Mouse (Mus musculus) adrenal gland, adult 8-10 months (tissue): Measurements from ENCODE around the gene Ppp1r26. TPM values are rescaled to one million over a fixed set of nuclear protein-coding genes. Genes with fewer than 3 reads are reported as not detected.
"Not testable (repeated sequence)": the region's sequence is repeated elsewhere in the genome, so short reads cannot be mapped to it uniquely, and the experiment has no call there.

Experiments used
- DNase-seq: peaks from one replicate; pipeline ENCODE4 v3.0.0; 2022
- total RNA-seq, 4 experiments: library from RNA; stranded (reverse); gene quantifications; 2 replicates each; pipeline ENCODE4 v1.2.4; 2022

The Ppp1r26 gene
- total RNA-seq, 4 experiments from 2014 or later: 6.2 to 14.0 (median 10.4) TPM

DNA sequence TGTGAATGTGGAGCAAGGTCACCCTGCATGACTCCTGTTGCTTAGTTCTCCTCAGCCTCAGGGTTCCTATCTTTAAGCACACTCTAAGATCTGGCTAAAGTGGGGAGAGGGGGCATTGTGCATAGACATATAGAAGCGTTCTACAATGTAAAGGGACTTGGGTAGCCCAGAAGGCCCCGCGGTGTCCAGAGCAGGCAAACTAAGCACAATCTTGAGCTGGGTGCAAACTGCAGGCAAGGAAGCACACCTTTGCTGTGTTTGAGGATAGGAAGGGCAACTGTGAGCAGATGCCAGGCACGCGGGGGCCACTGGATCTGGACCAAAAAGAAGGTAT lies 452 bp upstream of the Ppp1r26 start:
- no peak for DNase-seq

DNA sequence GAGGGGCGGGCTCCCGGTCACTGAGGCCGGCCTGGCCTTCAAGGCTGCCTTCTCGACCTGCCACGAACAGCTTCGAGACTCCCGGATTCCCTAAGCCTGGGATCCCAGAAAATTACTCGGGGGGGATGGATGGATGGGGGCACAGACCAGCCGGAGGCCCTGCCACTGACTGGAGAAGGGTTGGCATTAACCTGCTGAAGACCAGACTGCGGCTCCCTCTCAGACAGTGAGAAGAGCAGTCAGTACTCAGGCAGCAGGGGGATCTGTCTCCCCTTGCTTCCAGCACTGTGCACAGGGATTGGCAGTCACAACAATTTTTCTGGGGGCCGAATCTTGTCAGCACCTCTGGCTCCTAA lies 693 bp downstream of the Ppp1r26 start:
- DNase-seq: no peak

DNA sequence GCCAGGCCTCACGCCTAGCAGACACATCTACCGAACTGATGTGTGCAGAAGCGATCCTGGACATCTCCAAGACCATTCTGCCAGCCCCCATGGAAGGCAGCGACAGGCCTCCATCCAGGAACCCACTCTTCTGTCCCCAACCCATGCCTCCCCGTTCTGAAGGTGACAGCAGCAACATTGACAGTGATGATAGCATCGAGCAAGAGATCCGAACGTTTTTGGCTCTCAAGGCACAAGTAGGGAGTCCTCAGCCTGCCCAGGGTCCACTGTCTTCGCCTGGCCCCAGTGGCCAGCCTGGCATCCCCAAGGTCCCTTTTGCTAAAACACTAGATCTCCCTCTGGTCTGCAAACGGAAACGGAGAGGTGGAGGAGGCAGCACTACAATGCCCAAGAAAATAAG lies 5.1 kb downstream of the Ppp1r26 start:
- no peak for DNase-seq

DNA sequence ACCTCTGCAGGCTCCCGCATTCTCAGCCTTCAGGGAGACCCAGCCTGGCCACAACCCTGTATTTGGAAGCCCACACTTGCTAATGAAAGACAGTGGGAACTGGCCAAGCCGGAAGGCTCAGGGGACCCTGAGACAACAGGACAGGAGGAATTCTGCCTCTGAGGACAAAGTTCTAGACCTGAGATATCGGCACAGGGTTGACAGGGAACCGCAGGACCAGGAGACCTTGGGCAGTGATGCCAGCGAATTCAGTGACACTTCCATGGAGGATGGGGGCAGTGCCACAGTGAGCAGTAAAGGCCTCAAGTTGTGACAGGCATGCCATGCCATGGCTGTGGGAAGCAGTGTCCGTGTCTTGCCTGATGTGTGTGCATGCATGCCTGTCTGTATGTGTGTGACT lies 6.9 kb downstream of the Ppp1r26 start:
- no peak for DNase-seq

DNA sequence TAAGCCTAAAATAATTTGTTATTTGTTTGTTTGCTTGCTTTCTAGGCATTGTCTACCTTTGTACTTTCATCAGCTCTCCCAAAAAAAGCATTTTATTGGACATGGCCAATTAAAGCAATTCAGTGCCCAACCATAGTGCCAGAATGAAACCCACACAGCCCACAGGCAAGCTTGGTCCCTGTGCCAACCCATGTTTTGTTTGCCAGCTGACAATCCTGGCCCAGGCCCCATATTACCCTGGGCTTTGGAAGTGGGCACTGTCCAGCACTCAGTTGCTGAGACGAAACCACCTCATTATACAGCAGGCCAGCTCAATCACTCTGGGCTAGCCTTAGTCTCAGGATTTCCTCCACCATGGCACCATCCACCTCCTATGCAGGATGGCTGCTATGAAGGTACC lies 10.0 kb downstream of the Ppp1r26 start:
- DNase-seq: no peak

DNA sequence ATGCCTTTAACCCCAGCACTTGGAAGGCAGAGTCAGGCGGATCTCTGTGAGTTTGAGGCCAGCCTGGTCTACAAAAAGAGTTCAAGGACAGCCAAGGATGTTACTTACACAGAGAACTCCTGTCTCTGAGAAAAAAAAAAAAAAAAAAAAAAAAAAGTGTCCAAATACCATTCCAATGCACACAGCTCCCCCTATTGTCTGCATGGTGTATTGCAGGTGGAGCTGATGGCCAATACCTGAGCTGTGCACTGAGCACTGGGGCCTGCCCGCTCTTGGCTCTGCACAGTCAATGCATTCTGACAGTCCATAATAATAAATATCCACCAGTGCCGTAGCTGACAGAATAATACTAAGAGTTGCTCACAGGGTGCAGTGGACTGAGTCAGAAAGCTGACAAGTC lies 17.3 kb downstream of the Ppp1r26 start:
- DNase-seq: no peak

DNA sequence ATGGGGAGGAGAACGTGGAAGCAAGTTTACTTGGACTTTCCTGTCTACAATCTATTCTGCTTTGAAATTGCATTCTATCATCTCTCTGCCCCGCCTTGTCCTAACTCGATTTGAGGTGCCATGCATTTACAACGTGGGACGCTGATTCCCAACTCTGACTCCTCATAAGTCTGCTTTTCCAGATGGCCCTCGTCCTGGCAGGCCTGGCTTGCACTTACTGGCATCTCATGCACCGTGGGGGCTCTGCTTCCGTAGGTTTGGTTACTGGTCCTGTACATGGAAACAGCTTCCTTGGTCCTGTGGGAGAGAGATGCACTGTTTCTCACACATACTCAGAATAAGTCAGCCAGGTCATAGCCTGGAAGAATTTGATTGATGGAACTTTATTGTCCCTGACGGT lies 18.3 kb downstream of the Ppp1r26 start:
- no peak for DNase-seq

DNA sequence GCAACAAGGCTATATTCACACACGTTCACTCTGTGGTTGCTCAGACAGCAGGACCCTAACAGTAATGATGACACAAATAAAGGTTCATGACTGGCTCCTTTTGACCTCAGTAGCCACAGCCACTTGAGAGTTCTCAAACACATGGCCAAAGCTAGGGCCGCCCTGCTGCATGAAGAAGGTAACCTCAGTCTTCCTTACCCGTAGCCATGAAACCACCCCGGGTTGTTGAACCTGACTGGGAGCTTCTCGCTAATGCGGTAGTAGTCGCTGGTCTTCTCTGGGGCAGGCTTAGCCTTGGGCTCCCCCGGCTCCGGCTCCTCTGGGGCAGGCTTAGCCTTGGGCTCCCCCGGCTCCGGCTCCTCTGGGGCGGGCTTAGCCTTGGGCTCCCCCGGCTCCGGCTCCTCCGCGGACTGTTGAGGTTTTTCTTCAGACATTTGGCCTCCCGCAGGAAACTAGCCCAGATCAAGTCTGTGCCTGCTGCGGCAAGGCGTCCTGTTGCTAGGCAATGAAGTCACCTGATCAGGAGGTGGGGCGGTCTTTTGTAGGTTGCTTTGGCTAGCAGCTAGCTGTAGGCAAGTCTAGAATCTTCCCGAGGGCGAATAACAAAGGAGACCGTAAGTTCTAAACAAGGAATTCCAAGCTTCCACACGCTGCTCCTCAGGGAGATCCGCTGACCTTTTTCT lies 19.4 kb downstream of the Ppp1r26 start, which contains the start of gene 1700007K13Rik:
Gene 1700007K13Rik, minus strand, starts transcription at position 497 of the 683 bp plus-strand sequence.
- peak; percentile 72 for DNase-seq

DNA sequence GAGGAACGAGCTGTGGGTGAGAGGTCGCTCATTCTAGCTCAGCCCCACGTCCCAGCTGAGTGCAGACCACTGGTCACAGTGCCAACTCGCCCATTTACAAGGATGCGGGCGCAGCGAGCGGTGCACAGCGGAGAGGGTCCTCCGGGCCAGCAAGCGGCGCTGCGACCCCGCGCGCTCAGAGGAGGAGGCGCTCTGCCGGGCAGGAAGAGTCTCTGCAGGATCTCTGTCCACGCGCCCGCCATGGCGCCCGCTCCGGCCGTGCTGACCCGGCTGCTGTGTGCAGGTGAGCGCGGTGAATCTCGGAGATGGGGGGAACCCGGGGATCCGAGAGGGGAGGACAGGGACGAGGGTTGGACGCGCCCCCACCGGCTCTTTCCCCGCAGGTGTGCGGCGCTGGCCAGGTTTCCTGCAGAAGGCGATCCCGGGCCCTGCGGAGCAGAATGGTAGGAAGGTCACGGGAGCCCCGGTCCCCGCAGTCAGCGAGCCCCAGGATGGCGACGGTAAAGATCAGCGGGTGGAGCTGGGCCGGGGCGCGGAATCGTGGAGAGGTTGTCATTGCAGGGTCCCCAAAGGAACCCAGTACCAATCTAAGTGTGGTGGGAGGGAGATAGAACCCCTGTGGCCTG lies 21.4 kb downstream of the Ppp1r26 start, which contains the start of gene Mrps2:
Gene Mrps2, plus strand, starts transcription at position 207 of the 626 bp plus-strand sequence.
- peak; percentile 72 for DNase-seq

DNA sequence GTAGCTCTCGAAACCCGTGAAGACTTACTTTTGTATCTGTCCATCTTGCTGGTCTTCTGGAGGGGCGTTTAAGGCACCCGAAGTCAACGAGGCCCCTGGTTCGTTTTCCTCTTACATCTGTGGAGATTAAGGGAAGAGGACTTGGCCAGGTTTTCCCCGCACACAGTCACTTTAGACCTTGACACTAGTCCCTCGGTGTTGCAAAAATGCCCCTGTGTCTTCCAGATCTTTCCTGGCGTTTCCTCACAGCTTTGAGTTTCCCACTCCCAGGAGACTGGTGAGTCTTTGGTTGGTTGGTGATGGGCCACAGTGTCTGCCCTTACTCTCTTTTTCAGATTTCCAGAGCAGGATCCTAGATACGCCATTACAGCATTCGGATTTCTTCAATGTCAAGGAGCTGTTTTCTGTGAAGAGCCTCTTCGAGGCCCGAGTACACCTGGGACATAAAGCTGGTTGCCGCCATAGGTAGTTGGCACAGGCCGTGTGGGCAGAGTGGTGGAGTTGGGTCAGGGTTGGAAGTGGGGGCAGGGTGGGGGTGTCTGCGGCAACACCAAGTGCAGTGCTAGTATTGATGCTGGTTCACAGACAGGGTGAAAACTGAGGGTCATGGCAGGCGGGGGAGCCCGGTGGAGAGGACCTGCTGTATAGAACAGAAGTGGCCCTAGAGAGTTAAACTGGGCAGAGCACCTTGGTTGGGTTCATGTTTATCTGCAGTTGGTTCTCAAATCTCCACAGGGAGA lies 22.1 kb downstream of the Ppp1r26 start:
- DNase-seq: no peak

DNA sequence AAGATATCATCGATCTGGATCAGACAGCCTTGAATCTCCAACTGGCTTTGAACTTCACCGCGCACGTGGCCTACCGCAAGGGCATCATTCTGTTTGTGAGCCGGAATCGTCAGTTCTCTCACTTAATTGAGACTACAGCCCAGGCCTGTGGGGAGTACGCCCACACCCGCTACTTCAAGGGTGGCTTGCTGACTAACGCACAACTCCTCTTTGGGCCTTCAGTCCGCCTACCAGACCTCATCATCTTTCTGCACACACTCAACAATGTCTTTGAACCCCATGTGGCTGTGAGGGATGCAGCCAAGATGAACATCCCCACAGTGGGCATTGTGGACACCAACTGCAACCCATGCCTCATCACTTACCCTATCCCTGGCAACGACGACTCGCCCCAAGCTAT lies 22.9 kb downstream of the Ppp1r26 start:
- no peak for DNase-seq

DNA sequence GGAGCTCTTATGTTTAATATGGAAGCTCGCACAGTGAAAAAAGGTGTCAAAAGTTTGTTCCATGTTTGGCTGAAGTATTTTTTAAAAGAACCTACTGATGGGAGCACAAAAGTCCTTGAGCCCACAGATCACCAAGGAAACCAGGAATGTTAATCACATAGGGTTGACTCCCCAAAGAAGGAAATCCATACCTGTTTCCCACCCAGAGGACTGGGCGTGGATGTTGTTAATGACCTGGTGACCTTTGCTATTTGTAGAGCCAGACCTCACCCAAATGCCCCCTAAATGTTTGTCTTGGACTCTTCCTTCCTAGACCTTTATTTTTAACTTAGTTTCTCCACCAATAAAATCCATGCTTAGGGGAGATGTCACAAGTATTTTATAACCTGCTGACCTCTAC lies 24.0 kb downstream of the Ppp1r26 start:
- DNase-seq: no peak

DNA sequence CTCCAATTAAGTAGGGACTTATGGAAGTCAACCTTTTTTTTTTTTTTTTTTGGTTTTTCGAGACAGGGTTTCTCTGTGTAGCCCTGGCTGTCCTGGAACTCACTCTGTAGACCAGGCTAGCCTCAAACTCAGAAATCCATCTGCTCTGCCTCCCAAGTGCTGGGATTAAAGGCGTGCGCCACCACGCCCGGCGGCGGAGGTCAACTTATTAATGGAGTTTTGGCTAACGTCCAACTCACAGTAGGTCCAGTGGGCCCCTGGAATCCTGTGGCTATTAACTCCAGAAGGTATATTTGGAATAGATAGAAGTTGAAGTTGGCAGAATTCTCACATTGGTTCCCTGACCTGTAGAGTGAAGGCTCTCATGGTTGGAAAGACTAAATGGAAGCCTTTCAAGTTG lies 25.4 kb downstream of the Ppp1r26 start:
- DNase-seq: not testable (repeated sequence)

DNA sequence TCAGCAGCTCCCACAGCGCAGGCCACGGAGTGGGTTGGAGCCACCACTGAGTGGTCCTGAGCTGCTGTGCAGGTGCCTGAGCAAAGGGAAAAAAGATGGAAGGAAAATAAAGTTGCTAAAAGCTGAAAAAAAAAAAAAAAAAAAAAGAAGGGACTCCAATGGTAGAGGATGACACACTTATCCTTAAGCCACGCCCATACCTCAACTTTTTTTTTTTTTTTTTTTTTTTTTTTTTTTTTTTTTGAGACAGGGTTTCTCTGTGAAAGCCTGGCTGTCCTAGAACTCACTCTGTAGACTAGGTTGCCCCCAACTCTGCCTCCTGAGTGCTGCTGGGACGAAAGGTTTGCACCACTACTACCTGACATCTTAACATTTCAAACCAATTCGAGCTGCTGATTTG lies 31.4 kb downstream of the Ppp1r26 start:
- not testable (repeated sequence) for DNase-seq

DNA sequence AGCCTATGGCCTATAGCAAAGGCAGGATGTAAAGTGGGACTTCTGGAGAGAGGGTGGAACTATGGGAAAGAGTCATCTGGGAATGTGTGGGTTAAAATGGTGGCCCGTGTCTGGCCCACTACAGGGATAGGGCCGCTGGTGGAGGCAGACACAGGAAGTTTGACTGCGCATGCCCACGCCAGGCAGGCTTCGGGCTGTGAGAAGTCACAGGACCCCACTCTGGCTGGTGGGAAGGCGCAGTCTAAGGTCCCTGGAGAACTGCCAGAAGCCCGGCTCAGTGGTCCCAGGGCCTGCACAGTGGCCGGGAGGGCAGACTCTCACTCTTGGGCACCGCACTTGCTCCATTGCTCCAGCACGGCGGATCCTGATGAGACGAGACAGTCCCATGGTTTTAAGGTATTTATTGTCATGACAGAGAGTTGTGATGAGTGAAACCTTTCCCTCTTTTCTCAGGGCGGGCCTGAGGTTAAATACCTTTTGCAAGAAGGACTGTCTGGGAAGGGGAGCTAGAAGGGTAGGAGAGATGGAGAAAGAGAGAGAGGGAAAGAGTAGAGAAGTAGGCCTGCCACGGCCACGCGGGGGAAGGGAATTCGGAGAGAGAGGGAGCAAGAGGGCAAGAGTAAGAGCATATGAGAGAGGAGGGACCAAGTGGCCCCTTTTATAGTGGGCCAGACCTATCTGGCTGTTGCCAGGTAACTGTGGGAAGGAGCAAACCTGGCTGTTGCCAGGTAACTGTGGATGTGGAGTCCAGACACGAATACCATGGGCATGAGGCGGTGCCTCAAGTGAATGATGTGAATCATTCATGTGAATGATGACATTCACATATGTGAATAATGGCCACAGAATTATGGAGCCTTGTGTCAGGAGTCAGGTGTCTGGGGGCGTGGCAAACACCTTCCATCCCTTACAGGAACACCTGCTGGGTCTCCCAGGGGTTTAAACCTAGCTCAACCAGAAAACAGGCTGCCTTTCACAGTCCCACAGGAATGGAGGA lies 32.9 kb downstream of the Ppp1r26 start:
- DNase-seq: no peak

DNA sequence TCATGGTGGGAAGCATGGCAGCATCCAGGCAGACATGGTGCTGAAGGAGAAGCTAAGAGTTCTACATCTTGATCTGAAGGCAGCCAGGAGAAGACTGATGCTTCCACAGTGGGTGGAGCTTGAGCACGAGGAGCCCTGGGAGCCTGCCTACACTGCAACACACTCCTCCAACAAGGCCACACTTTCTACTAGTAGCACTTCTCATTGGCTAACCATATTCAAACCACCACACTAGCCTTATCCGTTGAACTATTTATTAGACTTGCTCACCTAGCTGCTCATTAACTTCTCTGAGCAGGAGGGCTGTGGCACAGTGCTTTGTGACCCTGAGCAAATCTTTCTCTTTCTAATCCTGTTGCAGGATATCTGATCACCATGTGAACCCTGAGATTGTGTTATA lies 37.3 kb downstream of the Ppp1r26 start:
- DNase-seq: no peak

DNA sequence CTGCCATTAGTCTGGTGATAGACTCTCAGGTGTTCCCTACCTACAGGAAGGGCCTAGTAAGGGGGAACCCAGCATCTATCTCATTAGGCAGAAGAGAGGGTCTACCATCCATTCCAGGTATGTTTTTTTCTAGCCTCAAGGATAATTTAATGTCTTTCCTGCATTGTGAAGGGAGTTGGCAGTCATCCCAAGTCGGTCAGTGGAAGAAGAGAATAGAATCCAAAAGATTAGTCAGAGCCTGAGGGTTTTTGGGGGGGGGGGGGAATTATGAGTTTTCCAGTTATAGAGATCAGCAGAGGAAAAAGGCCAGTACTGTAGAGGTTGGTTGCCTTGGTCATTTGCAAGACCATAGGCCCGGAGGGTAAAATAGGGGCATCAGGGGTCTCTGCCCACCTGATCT lies 47.9 kb downstream of the Ppp1r26 start:
- DNase-seq: no peak

DNA sequence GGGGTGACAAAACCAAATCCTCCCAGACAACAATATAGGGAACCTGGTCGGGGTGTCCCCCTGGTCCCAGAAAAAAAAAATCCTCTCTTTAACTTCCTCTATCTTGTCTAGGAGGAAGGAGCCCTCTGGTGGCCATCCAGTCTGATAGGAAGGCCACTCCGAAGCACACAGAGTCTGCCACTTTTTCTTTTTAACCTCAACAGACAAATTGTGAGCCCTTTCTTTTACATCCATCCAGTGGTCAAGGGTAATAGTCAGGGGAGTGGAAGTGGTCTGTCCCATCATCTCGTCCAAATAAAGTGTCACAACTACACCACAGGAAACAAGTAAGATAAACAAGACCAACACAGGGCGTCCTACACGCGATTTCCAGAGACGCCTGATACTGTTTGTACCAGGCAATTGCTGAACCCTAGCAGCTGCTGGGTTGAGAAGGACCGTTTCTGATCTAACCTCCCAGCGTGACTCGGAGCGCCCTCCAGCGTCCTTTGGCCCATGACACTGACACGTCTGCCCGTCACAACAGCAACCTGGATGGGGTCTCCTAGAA lies 48.7 kb downstream of the Ppp1r26 start:
- DNase-seq: no peak

DNA sequence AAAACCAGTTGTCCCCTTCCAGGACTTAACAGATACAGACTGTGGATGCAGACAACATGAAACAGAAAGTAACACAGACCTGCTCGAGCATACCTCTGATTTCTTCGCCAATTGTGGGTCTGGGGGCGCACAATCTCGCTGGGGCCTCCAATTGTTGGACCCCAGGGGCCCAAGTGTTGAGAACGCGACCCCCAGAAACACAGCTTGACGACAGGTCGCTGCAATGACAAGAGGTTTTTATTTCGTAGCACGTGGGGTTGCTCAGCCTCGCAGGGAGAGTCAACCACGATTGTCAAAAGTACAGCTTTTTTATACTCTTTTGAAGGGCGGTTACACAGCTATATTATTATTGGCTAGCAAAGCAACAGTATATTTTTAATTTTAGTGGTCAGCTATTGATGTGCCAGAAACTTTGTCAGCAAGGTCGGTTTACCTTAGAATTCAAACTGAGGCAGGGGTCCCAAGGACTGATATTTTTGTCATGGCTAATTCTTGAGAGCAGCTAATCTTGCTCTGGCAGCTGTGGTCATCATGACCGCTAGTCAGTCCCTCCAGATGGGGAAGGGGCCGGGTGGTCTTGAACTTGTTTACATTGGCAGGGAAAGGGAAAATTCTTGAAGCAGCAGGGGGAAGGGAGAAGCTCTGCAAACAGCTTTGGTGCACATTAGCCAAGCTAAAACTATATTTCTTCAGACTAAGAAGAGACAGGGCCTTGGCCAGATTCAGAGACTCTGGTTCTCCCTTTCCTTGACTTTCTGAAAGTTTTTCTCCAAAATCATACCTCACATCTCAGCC lies 49.4 kb downstream of the Ppp1r26 start:
- DNase-seq: no peak

DNA sequence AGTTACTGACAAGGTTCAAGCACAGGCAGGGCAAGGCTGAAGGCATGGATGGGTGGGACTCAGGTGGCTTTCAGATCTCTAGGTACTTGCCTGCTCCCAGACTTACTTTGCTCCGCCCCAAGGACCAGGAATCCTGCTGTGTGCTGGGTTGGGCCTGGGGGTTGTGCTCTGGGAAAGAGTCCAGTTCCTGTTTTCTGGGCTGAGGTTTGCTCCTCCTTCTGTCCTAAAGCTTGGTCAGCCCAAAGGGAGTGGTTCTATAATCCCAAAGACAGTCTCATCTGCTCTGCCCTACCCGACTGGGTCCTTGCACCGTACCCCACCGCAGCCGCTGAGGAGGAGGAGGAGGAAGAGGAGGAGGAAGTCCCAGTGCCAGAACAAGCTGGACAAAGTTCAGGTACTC lies 50.1 kb downstream of the Ppp1r26 start, which contains the start of gene Gbgt1:
Gene Gbgt1, plus strand, starts transcription at position 221 of the 400 bp plus-strand sequence.
- DNase-seq: no peak

DNA sequence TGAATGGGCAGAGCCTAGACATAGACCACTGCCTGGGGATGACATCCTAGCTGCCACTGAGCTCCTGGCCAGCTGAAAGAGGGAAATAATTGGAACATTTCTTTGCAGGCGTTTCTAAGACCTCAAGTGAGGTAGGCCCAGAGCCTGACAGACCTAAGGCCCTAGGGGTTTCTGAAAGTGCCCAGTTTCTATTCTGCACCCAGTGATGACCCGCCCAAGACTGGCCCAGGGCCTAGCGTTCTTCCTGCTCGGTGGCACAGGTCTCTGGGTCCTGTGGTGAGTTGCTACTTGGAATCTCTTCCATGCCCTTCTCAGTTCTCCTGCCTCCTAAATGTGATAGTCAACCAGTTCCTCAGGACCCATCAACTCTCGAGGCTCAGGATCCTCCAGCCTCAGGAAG lies 51.0 kb downstream of the Ppp1r26 start:
- no peak for DNase-seq
